Mouse (Mus musculus): ENCODE results near the gene Ankrd54.

- TF ChIP-seq CTCF (IDR thresholded peaks at IDR 0.05; ENCODE audit: low read depth) (no peak), EP300 (IDR thresholded peaks at IDR 0.05; ENCODE audit: low read depth) (no peak)
Measured at GRCm38 (mm10) chr15:79060887-79061565, 1.7 kb downstream of the Ankrd54 start.
